Mouse (Mus musculus) cerebral cortex, adult 2 months (tissue): ENCODE results near the gene Zfand2a.

Experiments
- whole genome bisulfite sequencing: fragments of 180-500 bp; shearing (Covaris S2); methylation state at CpG from one replicate; pipeline ENCODE4 v1.1.7; 2018; 5-methylcytosine and 5-hydroxymethylcytosine counted together

The Zfand2a gene

GRCm38 (mm10) chr5:139466373-139466772, 18.0 kb downstream of the Zfand2a start:
- WGBS, result 48% methylated on average over 2 of the region's 2 CpGs

GRCm38 (mm10) chr5:139464874-139465273, 19.5 kb downstream of the Zfand2a start:
- WGBS, result 58% methylated on average over 4 of the region's 4 CpGs

GRCm38 (mm10) chr5:139460384-139461067, 23.8 kb downstream of the Zfand2a start, which contains the start of gene 3110082I17Rik:
Gene 3110082I17Rik (minus strand): TSS chr5:139460527.
- 4% methylated on average over 42 of the region's 42 CpGs for WGBS

- WGBS, result 3% methylated on average over 10 of the region's 10 CpGs
These were observed 24.4 kb downstream of the Zfand2a start for GRCm38 (mm10) chr5:139459938-139460337.

- 88% methylated on average over 8 of the region's 8 CpGs for WGBS
These were observed 27.1 kb downstream of the Zfand2a start for GRCm38 (mm10) chr5:139457241-139457640.

GRCm38 (mm10) chr5:139455166-139455565, 29.2 kb downstream of the Zfand2a start:
- 33% methylated on average over 12 of the region's 12 CpGs for WGBS

- 80% methylated on average over 10 of the region's 10 CpGs for WGBS
These were observed 31.3 kb downstream of the Zfand2a start for GRCm38 (mm10) chr5:139453031-139453430.

GRCm38 (mm10) chr5:139449926-139450325, 34.4 kb downstream of the Zfand2a start:
- 46% methylated on average over 4 of the region's 4 CpGs for WGBS

- WGBS, result 38% methylated on average over 5 of the region's 5 CpGs
These were observed 35.1 kb downstream of the Zfand2a start for GRCm38 (mm10) chr5:139449161-139449791.

- WGBS, result 31% methylated on average over 6 of the region's 6 CpGs
These were observed 36.3 kb downstream of the Zfand2a start for GRCm38 (mm10) chr5:139448025-139448424.

- 71% methylated on average over 8 of the region's 8 CpGs for WGBS
These were observed 39.1 kb downstream of the Zfand2a start for GRCm38 (mm10) chr5:139445258-139445657.

- WGBS, result 72% methylated on average over 4 of the region's 4 CpGs
These were observed 41.4 kb downstream of the Zfand2a start for GRCm38 (mm10) chr5:139442962-139443361.

GRCm38 (mm10) chr5:139442428-139442827, 41.9 kb downstream of the Zfand2a start:
- WGBS, result 58% methylated on average over 12 of the region's 12 CpGs

- 91% methylated on average over 2 of the region's 2 CpGs for WGBS
These were observed 42.7 kb downstream of the Zfand2a start for GRCm38 (mm10) chr5:139441726-139442018.

GRCm38 (mm10) chr5:139440926-139441725, 43.2 kb downstream of the Zfand2a start:
- 69% methylated on average over 11 of the region's 11 CpGs for WGBS

GRCm38 (mm10) chr5:139440451-139440850, 43.9 kb downstream of the Zfand2a start:
- WGBS, result 33% methylated on average over 5 of the region's 5 CpGs

GRCm38 (mm10) chr5:139438440-139438839, 45.9 kb downstream of the Zfand2a start:
- 53% methylated on average over 12 of the region's 12 CpGs for WGBS

- WGBS, result 86% methylated on average over 4 of the region's 4 CpGs
These were observed 46.6 kb downstream of the Zfand2a start for GRCm38 (mm10) chr5:139437769-139438168.

GRCm38 (mm10) chr5:139434940-139435339, 49.4 kb downstream of the Zfand2a start:
- WGBS, result 19% methylated on average over 8 of the region's 8 CpGs

- 72% methylated on average over 9 of the region's 9 CpGs for WGBS
These were observed 50.3 kb downstream of the Zfand2a start for GRCm38 (mm10) chr5:139433842-139434568.

- 66% methylated on average over 7 of the region's 7 CpGs for WGBS
These were observed 51.4 kb downstream of the Zfand2a start for GRCm38 (mm10) chr5:139432747-139433508.
